Mouse (Mus musculus) bone marrow, adult 2 months (tissue): ENCODE results near the gene Vps54.

Experiments
- CTCF ChIP-seq: fragments of 200-500 bp; IDR thresholded peaks from 2 replicates; pipeline ENCODE4 v1.5.1; 2011; ENCODE audit warnings: low read length, control low read depth; ENCODE audit not compliant: control insufficient read depth, insufficient read depth
- POLR2A ChIP-seq: fragments of 200-500 bp; IDR thresholded peaks from 2 replicates; pipeline ENCODE4 v1.6.1; 2011; ENCODE audit warnings: low read depth, mild to moderate bottlenecking, control low read depth, low read length, borderline replicate concordance; ENCODE audit not compliant: control insufficient read depth

- no peak for TF ChIP-seq POLR2A
- no peak for TF ChIP-seq CTCF
These were observed 14.6 kb upstream of the Vps54 start for GRCm38 (mm10) chr11:21224446-21224845.
